Mouse (Mus musculus) left cerebral cortex, adult 8-10 months (tissue): ENCODE measurements around the gene Mrnip. TPM values are rescaled to one million over a fixed set of nuclear protein-coding genes. Genes with fewer than 3 reads are reported as not detected.

Experiments used
- DNase-seq, 2 experiments: peaks; one replicate each; pipeline ENCODE4 v3.0.0; 2022; ENCODE audit warnings: low spot score in 2 of 2
- total RNA-seq, 4 experiments: library from RNA; stranded (reverse); gene quantifications; 2 replicates each; pipeline ENCODE4 v1.2.4; 2022

Gene Mrnip
- total RNA-seq, 4 experiments from 2014 or later: 14.4 to 19.1 (median 15.7) TPM

DNA sequence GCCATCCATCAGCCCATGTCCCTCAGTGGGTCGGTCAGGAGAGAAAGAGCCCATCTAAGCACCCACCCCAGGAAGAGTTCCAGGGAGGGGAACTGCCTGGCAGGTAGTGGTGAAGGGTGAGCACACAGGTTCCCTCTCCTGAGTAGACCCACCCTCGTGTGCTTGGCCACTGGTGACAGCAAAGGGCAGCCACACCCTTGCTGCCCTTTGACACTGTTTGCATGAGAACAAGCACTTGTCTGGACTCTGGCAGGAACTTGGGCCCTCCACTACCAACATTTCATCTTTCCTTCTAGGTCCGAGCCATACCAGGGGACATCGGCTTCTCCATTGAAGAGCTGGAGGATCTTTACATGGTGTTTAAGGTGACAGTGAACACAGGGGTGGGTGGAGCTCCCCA lies 14.9 kb upstream of the Mrnip start:
- no peak for DNase-seq

DNA sequence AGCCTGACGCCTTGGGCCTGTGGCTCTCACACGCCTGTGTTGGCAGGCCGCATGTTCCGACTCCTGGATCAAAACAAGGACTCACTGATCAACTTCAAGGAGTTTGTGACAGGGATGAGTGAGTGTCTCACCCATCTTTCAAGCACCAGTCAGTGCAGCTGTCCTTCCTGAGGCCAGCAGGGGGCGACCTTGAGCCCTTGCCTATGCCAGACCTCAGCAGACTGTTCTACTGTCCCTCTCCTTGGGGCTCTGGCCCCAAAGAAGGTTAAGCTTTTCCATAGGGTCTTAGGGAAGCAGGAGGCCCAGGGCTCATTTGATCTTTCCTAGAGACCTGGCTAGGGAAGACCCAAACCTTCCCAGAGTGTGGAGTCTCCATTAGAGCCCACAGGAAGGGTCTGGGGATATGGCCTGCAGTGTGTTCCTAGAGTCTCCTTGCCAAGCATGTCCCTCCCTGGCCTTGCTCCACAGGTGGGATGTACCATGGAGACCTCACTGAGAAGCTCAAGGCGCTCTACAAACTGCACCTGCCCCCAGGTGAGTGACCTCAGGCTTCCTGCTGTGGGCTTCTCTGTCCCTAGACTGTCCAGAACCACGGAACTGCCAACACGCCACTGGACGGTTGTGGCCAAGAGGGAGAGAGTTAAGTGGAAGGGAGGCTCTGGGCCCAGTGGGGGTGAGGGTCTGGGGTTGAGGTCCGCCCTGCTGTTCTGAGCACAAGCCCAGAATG lies 12.5 kb upstream of the Mrnip start:
- DNase-seq: peak in 1 of 2 experiments; percentile 30

DNA sequence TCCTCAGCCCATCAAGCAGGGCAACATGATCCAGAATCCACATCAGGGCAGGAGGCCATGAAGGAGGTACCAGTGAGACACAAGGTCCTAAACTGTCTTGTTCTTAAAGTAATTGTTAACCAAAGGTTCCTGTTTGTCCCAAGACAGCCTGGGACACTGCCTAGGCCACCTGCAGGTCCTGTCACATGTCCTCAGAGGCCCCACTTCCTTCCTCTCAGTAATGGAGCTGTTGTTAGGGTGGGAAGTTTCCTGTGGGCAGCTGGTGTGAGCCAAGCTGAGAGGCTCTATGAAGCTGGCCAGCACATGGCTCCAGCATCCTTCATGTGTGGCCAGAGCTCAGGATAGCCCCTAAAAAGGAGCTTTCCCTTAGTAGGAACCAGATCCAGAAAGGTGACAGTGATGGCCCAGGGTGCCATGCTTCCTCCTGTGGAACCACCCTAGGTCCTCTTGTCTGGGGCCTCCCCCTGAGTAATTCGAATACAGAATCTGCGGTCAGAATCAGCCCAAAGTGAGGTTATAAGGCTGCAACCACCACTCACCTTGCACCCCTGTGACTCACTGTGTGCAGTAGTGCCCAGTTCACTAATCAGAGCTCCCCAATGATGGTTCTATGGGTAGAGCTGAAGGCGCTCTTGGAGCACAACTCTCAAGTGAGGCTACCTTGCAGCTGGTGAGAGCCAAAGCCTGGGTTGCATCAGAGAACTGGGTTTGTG lies 11.8 kb upstream of the Mrnip start:
- no peak for DNase-seq

DNA sequence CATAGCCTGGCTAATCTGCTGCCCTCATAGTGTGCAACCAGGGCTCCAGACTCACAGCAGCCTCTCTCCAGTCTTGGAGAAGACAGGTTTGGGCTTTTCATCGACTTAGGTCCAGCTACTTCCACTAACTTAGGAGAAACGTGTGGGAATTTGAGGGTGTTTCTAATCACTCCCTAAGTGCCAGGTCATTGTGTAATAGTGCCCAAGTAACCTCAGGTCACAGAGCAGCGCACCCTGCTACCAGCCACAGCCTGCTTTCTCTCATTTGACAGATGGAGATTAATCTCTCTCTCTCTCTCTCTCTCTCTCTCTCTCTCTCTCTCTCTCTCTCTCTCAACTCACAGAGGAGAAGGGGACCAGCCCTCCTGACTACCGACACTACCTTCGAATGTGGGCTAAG lies 5.9 kb upstream of the Mrnip start:
- DNase-seq: no peak

DNA sequence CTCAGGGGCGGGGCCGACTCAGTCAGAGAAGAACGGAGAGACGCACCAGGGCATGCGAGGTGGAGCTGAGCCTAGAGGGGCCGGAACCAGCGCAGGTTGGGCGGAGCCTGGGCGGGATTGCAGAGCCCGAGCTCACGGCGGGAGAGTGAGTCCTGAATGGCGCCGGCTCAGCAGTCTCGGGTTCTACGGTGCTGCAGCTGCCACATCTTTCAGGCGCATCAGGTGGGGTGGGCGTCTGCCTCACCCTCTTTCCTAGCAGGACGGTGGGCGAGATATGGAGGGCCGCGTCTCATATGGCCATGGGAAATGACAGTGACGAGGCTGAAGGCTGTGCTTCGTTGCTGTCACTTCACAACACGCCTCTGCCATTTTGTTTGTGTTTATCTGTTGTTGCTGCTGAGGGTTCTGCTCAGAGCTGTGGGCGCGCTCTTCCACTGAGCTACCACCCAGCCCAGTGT lies 515 bp downstream of the Mrnip start:
- peak; percentile 88 to 96 for DNase-seq

DNA sequence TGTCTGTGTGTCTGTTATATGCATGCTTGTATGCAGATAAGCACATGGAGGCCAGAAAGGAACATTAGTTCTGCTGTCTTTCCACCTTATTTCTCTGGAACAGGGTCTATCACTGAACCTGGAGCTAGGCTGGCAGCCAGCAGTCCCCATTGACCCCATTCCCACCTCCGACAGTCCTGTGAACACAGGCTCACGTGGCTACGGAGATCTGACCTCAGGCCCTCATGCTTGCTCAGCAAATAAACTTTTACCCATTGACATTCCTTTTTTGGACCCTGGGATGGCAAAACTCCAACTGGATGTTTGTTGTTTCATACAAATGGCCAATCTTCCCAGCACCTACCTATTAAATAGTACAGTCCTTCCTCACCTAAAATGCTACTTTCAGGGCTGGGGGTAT lies 2.1 kb downstream of the Mrnip start:
- no peak for DNase-seq

DNA sequence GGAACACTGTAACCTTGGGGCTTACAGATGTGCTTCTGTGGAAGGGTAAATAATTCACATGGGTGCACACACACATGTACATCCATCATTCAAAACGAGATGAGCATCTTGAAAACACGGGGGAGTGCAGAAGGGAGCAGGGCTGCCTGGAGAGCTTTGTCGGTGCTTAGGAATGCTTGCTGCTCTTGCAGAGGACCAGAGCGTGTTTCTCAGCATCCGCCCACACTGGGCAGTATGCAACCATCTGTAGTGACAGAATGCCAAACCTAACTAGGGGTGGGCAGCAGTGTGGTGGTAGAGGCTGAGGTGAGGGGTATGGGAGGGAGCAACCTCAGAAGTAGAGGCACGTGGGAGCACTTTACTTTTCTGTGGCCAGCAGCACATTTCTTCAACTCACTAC lies 2.9 kb downstream of the Mrnip start:
- DNase-seq: no peak

DNA sequence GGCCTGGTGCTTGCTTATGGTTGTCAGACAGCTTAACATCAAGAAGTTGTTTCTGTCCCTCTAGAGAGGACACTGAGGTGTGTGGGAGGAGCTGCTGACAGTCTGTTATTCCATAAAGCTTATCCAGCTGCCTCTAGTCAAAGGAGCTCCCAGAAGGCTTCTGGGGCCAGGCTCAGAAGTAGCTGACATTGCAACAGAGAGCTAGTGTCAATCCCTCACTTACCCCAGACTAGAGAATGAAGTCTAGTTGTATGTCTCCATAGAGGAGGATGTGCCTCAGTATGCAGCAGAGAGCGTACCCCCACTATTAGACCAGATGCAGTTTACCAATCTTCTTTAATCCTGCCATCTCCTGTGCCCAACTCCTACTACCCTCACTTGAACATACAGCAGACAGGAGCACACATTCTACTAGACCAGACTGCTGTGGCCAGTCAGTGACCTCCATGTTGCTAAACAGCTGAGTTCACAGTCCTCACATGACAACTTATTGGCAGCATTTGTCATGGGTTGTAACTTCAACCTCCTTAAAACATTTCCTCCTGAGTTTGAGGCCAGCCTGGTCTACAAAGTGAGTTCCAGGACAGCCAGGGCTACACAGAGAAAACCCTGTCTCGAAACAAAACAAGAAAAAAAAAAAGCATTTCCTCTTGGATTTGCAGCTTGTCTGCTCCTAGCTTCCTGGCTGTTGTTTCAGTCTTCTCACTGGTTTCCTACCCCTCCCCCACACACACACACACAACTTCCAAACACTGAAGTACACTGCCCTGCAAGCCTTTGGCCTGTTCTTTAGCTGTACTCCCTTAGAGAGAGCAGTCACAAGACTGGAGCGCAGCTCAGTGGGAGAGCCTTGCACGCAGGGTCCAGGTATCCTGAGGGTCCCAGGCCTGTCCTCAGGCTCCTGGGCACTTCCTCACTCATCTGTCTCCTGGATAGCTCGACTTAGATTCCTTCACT lies 4.6 kb downstream of the Mrnip start:
- DNase-seq: no peak

DNA sequence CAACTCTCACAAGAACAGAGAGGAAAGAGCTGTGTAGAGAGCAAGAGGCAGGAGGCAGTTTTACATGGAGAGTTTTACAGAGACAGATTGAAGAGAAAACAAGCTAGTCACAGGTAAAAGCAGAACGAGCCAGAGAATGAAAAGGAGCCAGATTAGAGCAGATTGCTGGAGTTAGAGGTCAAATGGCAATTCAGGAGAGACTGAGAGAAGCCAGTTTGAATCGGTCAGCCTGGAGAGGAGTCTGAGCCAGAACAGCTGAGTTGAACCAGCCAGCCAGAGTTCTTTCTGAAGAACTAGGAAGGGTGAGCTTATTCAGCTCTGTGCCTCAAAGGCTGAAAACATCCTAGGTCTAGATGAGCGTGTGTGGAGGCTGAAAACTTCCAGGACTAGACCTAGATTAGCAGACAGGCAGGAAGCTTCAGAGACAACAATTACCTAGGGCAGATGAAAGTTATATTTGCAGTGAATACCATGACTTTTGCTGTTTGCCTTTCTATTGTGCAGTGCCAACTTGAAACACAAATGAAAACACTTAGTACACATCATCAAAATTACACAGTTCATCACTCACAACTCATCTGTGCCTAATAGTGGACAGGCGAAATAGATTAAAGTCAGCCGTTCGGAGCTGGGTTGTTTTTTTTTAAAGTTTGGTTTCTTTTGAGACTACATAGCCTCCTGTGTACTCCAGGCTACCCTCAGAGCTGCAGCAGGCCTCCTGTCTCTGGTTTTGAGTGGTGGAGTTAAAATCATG lies 6.4 kb downstream of the Mrnip start:
- DNase-seq: no peak

DNA sequence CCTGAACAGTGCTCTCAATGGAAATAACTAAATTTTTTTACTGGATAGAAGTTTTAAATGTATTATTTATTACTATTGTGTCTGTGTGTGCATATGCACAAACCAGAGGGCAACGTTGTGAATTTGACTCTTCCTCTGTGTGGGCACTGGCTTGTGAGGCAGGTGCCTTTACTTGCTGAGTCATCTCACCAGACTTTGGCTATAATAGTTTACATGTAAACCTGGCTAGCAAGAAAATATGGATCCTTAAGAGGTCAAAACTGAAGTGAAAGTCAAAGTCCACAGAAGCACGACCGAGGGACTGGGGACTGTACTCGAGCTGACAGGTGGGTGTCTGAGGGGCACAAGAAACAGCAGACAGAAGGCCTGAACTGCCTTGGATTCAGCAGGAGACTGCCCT lies 8.5 kb downstream of the Mrnip start:
- no peak for DNase-seq

DNA sequence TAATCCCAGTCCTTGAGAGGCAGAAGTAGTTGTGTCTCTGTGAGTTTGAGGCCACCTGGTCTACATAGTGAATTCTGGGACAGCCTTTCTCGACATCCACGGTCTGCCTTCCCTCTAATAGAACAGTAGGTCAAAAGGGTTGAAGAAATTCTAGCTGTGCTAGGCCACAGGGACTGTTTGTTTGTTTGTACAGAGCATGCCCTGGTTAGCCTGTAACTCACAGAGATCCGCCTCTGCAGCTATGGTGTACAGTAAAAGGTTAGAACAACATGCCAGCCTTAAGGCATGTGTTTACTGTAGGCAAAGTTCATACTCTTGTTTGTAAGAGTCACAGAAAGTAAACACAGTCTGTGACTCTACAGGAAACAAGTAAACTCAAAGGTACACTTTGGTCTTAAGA lies 10.5 kb downstream of the Mrnip start:
- no peak for DNase-seq

DNA sequence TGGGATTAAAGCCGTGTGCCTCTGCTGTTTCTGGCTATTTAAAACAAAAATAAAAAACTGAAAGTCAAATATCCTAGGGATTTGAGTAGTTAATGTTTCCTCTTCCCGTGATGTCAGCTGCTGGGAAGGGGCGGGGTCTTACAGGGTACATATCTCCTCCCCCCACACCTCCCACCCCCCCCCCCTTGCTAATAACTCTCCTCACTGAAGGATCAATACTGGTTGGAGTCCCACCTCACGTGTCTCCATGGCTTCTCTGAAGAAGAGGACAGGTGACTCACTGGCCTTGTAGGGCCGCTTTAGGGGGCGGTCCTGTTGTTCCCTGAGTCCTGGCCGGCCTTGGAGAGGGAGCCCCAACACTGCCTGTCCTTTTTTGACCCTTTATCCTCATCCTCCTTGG lies 14.4 kb downstream of the Mrnip start:
- no peak for DNase-seq

DNA sequence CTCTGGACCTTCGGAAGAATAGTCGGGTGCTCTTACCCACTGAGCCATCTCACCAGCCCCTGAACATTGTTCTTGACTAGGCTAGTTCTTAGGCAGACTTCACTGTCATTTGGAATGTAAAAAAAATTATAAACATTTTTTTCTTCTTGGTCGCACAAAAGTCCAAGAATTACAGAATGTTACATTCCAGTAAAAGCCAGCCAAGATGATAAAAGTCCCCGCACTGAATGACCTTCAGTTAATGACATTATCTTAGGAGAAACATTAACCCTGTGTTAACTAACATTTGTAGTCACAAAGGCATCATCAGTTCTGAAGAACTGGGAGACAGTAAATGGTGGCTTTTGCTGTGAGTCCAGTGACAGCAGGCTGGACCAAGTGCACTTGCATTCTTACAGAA lies 16.1 kb downstream of the Mrnip start:
- DNase-seq: no peak

DNA sequence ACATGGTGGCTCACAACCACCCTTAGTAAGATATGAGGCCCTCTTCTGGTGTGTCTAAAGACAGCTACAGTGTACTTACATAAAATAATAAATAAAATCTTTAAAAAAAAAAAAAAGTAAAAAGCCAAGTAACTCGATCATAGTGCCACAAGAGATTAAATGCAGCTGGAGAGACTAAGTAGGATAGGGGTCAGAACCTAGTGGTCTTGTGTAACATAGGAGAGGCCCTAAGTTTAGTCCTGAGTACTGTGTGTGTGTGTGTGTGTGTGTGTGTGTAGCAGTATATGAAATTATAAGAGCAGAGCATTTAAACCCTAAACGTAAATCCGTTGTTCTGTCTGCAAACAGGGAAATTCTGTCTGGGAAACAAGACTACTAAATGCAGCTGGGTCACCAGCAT lies 18.0 kb downstream of the Mrnip start:
- no peak for DNase-seq

DNA sequence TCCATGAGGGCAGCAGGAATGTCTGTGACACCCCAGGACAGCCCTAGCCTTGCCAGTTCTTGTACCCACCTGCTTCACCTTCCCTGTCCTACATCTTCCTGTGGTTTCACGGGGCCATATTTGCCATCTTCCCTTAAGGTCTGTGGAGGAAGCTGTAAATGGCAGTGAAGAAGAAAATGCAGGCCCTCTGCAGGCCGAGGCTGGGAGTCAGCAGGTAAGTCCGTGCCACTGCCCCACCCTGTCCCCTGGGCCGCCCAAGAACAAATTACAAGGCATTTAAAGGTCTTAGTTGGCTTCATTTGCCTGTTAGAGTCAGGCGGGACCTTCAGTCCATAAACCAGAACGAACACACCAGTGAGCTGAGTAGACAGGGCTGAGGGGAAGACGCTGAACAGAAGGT lies 19.8 kb downstream of the Mrnip start:
- DNase-seq: no peak

DNA sequence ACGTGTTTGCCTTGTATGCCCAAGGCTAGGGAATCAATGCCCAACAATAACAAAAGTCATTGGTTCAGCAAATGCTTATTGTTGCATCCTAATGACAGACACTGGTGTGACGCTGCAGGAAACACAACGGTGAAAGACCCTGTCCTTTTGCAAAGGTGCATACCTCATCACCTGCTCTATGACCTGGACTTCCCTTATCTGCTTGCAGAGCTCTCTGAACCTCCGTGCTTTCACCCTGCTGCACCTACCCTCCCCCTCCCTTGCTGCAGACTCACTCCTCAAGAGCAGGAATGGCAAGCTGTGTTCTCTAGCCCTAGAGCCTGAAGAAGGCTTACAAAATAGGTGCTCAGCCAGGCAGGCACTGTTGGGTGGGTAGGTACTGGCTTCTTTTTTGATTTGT lies 20.5 kb downstream of the Mrnip start:
- DNase-seq: no peak

DNA sequence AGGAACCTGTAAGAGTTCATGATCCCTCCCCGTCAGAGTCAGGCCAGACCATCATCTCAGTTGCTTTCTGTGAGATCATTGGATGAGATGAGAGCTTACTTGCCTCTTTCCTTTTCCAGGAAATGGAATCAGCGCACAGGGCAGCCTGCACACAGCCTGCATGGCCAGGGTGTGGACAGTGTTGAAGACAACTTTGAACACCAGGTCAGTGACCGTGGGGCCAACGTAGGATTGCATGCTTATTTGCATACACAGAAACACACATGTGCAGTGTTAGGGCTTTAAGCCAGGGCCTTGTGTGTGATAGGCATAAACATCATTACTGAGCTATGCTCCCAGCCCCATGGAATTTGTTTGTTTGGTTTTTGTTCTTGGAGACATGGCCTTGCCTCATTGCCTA lies 23.3 kb downstream of the Mrnip start:
- no peak for DNase-seq

DNA sequence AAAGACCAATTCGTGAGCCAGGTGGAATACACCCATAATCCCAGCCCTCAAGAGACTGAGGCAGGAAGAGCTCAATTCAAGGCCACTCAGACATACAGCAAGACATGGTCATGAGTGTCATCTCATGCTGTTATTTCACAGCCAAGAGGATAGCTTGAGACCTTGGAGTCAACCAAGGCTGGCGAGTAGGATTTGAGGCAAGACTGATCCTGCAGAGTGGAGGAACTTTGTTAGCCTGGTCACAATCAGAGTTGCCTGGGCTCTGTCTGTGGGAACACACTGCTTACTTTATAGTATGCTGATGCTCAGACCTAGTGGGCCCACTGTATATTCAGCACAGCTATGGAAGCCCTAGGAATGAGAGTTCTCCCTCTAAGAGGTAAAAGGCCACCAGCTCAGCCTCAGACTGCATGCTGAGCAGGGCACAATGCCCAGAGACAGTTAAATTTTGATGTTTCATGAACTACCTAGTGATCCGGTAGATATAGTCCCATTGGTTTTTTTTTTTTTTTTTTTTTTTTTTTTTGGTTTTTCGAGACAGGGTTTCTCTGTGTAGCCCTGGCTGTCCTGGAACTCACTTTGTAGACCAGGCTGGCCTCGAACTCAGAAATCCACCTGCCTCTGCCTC lies 24.1 kb downstream of the Mrnip start:
- no peak for DNase-seq

DNA sequence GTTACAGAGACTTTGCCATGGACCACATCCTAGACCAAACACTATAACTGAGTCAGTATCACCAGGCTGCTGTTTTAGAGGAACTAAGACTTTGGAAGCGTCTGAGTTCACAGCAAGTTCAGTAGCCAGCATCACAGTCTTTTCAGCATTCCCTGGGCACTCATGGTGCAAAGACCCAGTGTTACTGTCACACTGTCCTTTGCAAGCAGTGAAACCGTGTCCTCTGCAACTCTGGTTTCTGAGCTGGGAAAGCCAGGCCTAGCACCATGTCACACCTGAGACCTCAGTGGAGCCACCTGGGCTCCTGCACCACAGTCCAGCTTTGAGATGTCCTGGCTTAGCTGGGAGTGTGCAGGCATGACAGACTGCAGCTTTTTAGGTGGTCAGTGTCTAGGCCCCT lies 24.7 kb downstream of the Mrnip start:
- DNase-seq: no peak

DNA sequence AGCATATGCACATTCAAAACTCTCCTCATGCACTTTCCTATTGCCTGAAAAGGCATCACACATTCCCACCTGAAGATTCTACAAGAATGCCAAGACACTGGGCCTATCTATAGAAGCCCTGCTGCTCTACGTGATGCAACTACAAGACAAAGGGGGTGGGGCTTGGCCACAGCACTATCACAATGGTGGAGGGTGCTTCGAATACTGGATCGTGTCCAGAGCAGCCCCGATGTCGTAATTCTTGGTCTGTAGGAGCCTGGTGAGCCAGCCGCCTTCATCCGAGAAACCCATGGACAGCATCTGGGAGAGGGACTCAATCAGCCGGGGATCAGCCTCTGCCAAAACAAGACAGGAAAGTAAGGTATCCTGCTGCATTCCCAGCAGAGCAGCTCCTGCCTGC lies 26.4 kb downstream of the Mrnip start:
- DNase-seq: no peak

DNA sequence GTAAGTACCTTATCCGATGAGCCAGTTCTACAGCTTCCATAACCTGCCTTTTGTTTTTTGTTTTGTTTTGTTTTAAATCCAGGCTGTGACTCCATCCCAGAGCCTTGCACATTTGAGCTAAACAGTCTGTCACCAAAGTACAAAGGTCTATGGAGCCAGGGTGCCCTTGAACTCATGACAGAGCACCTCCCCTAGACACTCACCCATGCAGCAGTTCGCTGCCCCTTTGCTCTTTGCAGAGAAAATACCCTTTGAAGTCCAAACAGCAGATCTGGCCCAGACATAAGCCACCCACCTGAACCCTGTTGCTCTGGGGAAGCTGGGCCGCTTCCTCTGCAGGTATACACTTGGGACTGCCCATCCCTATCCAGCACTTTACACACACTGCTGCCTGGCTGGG lies 27.3 kb downstream of the Mrnip start:
- no peak for DNase-seq
